Mouse (Mus musculus): Measurements from ENCODE around the gene Igf1r. TPM values are rescaled to one million over a fixed set of nuclear protein-coding genes. Genes with fewer than 3 reads are reported as not detected.

The Igf1r gene
- polyA plus RNA-seq (2015; fragmentation: Nextera tagmentation; extraction: Ambion mirVana) = 16.1 and 17.3 TPM in 2 replicates

DNA sequence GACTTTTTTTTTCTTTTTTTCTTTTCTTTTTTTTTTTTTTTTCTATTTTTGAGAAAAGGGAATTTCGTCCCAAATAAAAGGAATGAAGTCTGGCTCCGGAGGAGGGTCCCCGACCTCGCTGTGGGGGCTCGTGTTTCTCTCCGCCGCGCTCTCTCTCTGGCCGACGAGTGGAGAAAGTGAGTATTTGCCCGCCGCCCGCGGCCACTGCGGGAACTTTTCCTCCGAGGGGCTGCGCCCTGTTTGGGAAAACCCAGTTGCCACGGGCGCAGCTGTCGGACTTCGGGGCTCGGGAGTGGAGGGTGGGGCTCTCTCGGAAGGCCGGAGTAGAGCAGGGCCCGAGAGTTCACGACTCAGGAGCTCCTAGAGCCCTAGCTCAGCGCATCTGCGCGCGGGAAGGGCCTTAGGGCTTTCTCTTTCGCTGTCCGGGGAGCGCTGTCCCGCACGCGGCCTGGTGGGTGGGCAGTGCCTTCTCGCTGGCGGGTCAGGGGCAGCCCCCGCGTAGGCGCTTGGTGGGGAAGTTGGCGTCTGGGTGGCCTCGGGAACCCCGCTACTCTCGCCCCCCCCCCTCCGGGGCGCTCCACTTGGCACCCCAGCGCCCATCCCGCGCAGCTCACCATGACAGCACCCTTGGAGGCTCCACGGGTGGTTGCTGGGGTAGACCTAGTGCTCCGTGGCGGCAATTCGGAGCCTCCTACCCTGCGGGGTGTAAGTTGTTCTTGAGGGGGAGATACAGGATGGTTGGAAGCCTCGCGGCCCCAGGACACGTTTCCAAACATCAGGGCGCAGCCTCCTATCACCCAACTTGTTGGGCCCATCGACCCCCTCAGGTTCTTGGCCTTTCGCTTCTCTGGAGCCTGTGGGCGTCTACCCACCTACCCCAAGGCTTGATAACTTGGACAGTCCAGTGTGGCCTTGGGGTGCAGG is at the start of gene Igf1r:
Igf1r (plus strand) TSS at position 51 of the 924 bp plus-strand sequence.
- peak within 1 kb of the TSS; percentile 73 for H3K4me3 ChIP-seq (replicated peaks)
- H3K4me2 ChIP-seq = peak within 1 kb of the TSS; percentile 95
- H3K27ac ChIP-seq = peak within 1 kb of the TSS; percentile 99
- no peak for ATAC-seq (ENCODE audit: insufficient read depth, low FRiP score, low read depth)
- peak within 1 kb of the TSS; percentile 85 for H3K9ac ChIP-seq
- no peaks in the 10 kb centered on the region for H3K36me3 ChIP-seq
- WGBS = under 1% methylated on average over 59 of the region's 62 CpGs
- H3K9me3 ChIP-seq = no peaks in the 10 kb centered on the region
- H3K4me1 ChIP-seq = peaks cover 32% of the 10 kb centered on the region
- H3K27me3 ChIP-seq (replicated peaks) = no peaks in the 10 kb centered on the region

DNA sequence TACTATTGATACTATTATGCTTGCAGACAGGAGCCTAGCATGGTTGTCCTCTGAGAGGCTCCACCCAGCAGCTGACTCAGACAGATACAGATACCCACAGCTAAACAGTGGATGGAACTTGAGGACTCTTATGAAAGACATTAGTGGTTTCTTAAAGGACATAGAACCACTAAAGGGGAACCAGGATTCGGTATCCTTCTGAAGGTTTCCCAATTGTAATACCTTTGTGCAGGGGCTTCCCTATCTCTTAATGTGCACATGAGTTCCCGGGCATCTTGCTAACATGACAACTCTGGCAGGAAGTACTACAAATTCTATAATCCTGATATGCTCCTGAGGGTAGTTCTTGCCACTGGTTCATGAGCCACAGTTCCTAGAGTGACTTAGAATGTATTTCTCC is 46.3 kb upstream of the Igf1r start:
- Histone ChIP-seq H3K27me3 (replicated peaks) (no peaks in the 10 kb centered on the region), H3K36me3 (no peaks in the 10 kb centered on the region), H3K4me3 (replicated peaks) (no peak overlapping the region), H3K4me1 (0 out of 2 replicates have a peak, but pooled peaks cover 2% of the 10 kb centered on the region), H3K4me2 (no peak overlapping the region), H3K9ac (no peak overlapping the region), H3K9me3 (no peaks in the 10 kb centered on the region), H3K27ac (no peak overlapping the region)
- no peak for ATAC-seq (ENCODE audit: insufficient read depth, low FRiP score, low read depth)
- WGBS = 83% methylated on average over 2 of the region's 2 CpGs

DNA sequence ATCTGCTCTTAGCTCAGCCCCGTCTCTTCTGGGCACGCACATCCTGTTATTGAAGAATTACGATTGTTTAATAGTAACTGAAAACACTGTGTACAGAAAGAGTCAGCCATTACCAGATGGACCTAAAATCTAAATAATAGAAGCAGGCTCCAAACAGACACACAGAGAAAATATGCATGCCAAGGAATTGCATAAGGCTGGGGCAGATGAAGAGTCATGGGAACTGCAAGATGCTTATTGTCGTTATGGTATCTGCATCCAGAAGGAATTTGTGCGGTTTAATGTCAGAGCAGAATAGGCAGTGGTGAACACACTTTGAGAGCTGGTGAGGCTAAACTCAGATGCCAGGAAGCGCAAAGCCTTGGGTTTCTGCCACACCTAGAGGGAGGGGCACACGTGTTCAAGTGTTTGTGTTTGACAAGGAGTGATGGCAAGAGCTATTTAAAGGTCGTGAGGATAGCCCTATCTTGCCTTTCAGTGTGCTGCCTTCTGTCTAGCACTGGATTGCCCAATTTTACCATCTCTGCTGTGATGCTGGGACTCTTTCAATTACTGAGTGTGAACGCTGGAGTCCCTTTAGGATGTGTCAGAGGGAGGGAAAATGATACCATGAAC is 44.7 kb upstream of the Igf1r start:
- no peak overlapping the region for H3K27ac ChIP-seq

DNA sequence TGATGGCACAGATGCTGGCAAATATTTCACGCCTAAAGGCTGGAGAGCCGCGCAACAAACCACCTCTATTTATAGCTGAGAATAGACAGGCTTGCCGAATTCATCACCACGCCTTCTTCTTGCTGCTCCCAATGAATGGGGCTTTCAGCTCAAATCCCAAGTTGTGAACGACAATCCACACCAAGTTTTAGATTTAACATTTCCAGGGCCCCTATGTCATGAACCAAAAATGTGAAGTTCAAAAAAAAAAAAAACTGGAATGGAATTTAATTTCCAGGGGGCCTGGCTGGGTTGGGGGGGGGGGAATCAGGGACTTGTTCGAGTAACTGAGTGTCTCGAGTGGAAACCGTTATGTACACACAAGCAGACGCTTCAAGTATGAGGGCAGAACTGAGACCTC is 42.1 kb upstream of the Igf1r start:
- H3K4me3 ChIP-seq (replicated peaks) = no peak overlapping the region; the same call in 1 of the 2 replicates
- H3K4me1 ChIP-seq = 0 out of 2 replicates have a peak, but pooled peaks cover 2% of the 10 kb centered on the region
- WGBS = 14% methylated on average over 10 of the region's 10 CpGs
- H3K27me3 ChIP-seq (replicated peaks) = no peaks in the 10 kb centered on the region
- H3K9me3 ChIP-seq = no peaks in the 10 kb centered on the region
- H3K9ac ChIP-seq = no peak overlapping the region
- H3K27ac ChIP-seq = peak overlapping the region; percentile 77
- H3K36me3 ChIP-seq = no peaks in the 10 kb centered on the region
- peak overlapping the region; percentile 29 for H3K4me2 ChIP-seq
- ATAC-seq (ENCODE audit: insufficient read depth, low FRiP score, low read depth) = no peak

More for the DNA sequence above, 44.7 kb upstream of the Igf1r start:
- Histone ChIP-seq H3K4me2 (no peak overlapping the region), H3K4me3 (replicated peaks) (no peak overlapping the region), H3K9ac (no peak overlapping the region), H3K4me1 (0 out of 2 replicates have a peak, but pooled peaks cover 2% of the 10 kb centered on the region), H3K36me3 (no peaks in the 10 kb centered on the region), H3K9me3 (no peaks in the 10 kb centered on the region), H3K27me3 (replicated peaks) (no peaks in the 10 kb centered on the region)
- 46% methylated on average over 9 of the region's 9 CpGs for WGBS
- no peak for ATAC-seq (ENCODE audit: insufficient read depth, low FRiP score, low read depth)

DNA sequence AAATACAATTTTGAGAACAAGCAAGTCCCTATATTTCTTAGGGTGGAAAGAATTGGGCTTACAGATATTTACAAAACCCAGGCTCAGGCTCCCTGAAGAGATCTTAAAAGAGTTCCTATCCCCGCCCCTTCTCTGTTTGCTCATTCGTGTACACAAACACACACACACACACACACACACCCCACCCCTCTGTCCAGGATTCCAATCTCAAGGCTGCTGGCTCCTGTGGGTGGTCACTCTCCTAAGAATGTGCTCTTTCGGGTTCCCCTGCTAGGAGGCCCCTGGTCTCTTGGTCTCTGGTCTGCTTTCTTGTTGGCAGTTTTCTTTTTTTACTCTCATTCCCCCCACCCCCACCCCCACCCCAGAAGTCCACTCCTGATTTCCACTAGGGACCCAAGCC is 41.7 kb upstream of the Igf1r start:
- ATAC-seq (ENCODE audit: insufficient read depth, low FRiP score, low read depth) = peak; percentile 75; the same call in 1 of the 2 replicates
- no peaks in the 10 kb centered on the region for H3K36me3 ChIP-seq
- H3K4me2 ChIP-seq = peak overlapping the region; percentile 29
- no peaks in the 10 kb centered on the region for H3K9me3 ChIP-seq
- WGBS = 6% methylated on average over 3 of the region's 3 CpGs
- H3K9ac ChIP-seq = no peak overlapping the region
- H3K4me1 ChIP-seq = 0 out of 2 replicates have a peak, but pooled peaks cover 2% of the 10 kb centered on the region
- H3K27me3 ChIP-seq (replicated peaks) = no peaks in the 10 kb centered on the region
- H3K27ac ChIP-seq = peak overlapping the region; percentile 77
- no peak overlapping the region; the same call in 1 of the 2 replicates for H3K4me3 ChIP-seq (replicated peaks)

DNA sequence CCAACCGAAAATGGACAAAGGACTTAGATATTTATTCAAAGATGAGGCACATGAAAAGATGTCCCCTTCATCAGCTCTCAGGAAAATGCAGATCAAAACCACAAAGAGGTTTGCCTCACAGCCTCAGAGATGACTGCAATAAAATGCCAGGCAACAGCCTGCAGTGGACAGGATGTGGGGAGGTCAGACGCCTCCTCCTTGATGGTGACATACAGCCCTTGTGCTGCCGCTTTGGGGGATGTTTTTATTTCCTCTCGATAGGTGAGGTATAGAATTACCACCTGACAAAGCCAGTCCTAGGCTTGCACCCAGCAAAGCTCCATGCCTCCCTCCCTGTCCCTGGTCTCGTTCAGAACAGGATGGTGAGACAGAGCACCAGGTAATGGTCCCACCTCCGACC is 40.8 kb upstream of the Igf1r start:
- Histone ChIP-seq H3K4me3 (replicated peaks) (no peak overlapping the region), H3K27me3 (replicated peaks) (no peaks in the 10 kb centered on the region), H3K4me2 (no peak overlapping the region), H3K9ac (no peak overlapping the region), H3K36me3 (no peaks in the 10 kb centered on the region), H3K9me3 (no peaks in the 10 kb centered on the region), H3K4me1 (0 out of 2 replicates have a peak, but pooled peaks cover 2% of the 10 kb centered on the region), H3K27ac (no peak overlapping the region)
- ATAC-seq (ENCODE audit: insufficient read depth, low FRiP score, low read depth) = no peak
- WGBS = 45% methylated on average over 6 of the region's 6 CpGs

DNA sequence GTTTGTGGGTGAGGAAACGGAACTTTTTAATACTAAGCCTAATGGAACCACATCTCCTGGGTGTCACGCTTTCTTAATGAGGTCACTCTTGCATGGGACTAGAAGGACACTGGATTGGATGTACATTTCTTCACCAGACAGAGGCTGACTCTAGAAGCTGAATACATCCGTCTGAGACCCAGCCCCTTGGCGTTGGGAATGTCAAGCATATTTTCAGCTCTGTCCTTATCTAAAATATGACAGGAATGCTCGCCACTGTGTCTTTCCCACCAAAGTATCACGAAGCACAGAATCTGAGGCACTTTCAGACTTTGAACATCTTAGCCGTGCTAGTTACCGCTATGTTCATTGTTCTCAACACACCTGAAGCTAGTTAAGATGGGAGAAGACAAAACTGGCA is 35.7 kb upstream of the Igf1r start:
- Histone ChIP-seq H3K27me3 (replicated peaks) (no peaks in the 10 kb centered on the region), H3K4me3 (replicated peaks) (no peak overlapping the region), H3K4me2 (no peak overlapping the region), H3K9me3 (no peaks in the 10 kb centered on the region), H3K9ac (no peak overlapping the region), H3K4me1 (no peaks in the 10 kb centered on the region), H3K36me3 (no peaks in the 10 kb centered on the region), H3K27ac (no peak overlapping the region)
- 63% methylated on average over 8 of the region's 8 CpGs for WGBS
- ATAC-seq (ENCODE audit: insufficient read depth, low FRiP score, low read depth) = no peak

DNA sequence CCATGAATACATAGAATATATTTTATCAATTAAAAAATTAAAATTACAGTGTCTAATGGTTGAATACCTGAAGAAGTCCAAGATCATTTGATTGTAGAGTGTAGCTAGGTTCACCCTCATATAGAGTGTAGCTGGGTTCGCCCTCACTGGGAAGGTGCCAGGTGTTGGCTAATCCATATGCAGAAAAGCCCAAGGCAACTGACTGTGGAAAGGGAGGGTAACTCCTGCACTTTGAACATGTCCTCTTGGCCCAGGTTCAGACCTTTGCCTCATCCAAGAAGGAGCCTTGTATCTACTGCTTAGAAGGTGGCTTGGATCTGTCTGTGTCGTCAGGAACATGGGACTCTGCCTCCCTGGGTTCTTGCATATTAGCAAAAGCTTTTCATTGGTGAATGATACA is 34.9 kb upstream of the Igf1r start:
- ATAC-seq (ENCODE audit: insufficient read depth, low FRiP score, low read depth) = no peak
- H3K27me3 ChIP-seq (replicated peaks) = no peaks in the 10 kb centered on the region
- H3K4me1 ChIP-seq = no peaks in the 10 kb centered on the region
- H3K36me3 ChIP-seq = no peaks in the 10 kb centered on the region
- 91% methylated on average over 2 of the region's 2 CpGs for WGBS
- H3K27ac ChIP-seq = no peak overlapping the region
- no peaks in the 10 kb centered on the region for H3K9me3 ChIP-seq
- no peak overlapping the region for H3K4me2 ChIP-seq
- no peak overlapping the region for H3K9ac ChIP-seq
- no peak overlapping the region for H3K4me3 ChIP-seq (replicated peaks)

DNA sequence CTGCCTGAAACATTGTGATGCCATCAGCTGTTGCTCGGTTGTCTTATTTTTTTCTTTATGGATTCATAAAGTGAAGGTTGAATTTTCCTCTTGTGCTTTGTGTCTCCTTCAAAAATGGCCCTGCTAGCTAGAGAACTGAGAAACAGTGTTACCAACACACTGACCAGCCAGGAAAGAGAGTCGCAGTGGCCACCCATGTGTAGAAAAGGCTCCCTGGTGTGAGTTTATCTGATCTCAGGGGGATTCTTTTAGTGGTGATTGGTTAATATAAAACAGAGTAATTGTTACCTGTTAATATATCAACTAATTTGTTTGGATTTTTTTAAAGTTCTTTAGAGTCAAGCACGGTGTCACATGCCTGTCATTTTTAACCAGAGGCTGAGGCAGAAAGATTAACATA is 33.2 kb upstream of the Igf1r start:
- Histone ChIP-seq H3K4me2 (no peak overlapping the region), H3K9ac (no peak overlapping the region), H3K4me1 (0 out of 2 replicates have a peak, but pooled peaks cover 3% of the 10 kb centered on the region), H3K9me3 (no peaks in the 10 kb centered on the region), H3K4me3 (replicated peaks) (no peak overlapping the region), H3K27ac (no peak overlapping the region), H3K36me3 (no peaks in the 10 kb centered on the region), H3K27me3 (replicated peaks) (no peaks in the 10 kb centered on the region)
- WGBS = 63% methylated on average over 3 of the region's 3 CpGs
- ATAC-seq (ENCODE audit: insufficient read depth, low FRiP score, low read depth) = no peak

DNA sequence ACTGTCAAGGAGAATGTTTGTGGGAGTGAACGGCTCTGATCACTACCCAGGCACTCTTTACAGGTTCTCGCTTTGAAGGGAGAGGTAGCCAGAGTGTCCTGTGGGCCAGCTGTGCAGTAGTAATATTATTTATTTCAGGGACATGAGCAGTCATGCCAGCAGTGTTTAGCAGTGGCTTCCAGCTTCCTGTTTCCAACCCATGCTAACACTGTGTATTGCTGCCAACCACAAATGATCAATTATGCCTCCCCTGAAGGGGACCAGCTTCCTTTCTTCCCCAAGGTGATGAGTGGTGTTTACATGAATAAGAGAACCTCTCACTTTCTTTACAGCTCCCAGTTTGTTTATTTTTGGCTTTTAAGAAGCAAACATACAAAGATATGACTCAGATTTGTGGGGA is 28.4 kb upstream of the Igf1r start:
- H3K4me2 ChIP-seq = no peak overlapping the region
- 23% methylated on average over 2 of the region's 2 CpGs for WGBS
- no peaks in the 10 kb centered on the region for H3K27me3 ChIP-seq (replicated peaks)
- H3K4me1 ChIP-seq = 0 out of 2 replicates have a peak, but pooled peaks cover 3% of the 10 kb centered on the region
- no peak overlapping the region for H3K9ac ChIP-seq
- no peak for ATAC-seq (ENCODE audit: insufficient read depth, low FRiP score, low read depth)
- no peak overlapping the region for H3K27ac ChIP-seq
- no peaks in the 10 kb centered on the region for H3K36me3 ChIP-seq
- H3K4me3 ChIP-seq (replicated peaks) = no peak overlapping the region
- H3K9me3 ChIP-seq = no peaks in the 10 kb centered on the region

DNA sequence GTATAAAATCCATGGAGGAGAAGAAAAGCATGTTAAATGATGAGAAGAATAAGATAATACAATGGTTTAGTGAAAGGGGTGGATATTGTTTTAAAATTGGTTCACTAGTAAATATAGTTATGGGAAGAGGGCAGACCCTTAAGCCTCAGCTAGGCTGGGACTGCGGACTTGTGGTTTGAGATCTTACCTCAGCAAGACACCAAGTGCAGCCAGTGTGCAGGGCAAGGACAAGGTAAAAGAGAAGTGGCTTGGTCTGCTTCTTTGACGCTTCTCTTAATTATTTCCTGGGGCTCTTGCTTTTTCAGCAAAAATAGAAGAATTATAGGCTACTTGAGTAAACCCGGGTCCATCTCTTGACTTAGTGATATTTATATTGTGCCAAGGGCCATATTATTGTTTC is 22.5 kb upstream of the Igf1r start:
- no peak overlapping the region for H3K9ac ChIP-seq
- no peak overlapping the region for H3K4me3 ChIP-seq (replicated peaks)
- H3K4me2 ChIP-seq = no peak overlapping the region
- WGBS = 85% methylated on average over 3 of the region's 3 CpGs
- no peaks in the 10 kb centered on the region for H3K36me3 ChIP-seq
- no peak overlapping the region for H3K27ac ChIP-seq
- no peak for ATAC-seq (ENCODE audit: insufficient read depth, low FRiP score, low read depth)
- no peaks in the 10 kb centered on the region for H3K9me3 ChIP-seq
- H3K27me3 ChIP-seq (replicated peaks) = no peaks in the 10 kb centered on the region
- no peaks in the 10 kb centered on the region for H3K4me1 ChIP-seq

DNA sequence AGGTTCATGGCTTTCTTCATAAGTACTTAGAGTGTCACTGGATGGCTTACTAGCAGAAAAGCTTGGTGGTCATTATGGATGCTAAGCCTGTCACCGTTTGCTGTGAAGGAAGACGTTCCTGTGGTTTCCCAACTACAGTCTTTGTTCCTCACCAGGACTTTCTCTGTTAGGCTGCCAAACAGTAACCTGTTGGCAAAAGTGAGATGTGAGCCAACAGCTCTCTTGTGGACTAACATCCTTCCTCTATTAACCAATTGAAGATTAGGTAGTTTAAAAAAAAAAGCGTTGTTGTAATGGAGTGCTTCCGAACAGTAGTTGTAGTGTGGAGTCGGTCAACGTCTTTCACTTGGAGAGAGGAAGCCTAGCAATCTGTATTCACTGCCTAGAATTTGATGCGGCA is 15.8 kb upstream of the Igf1r start:
- 81% methylated on average over 7 of the region's 7 CpGs for WGBS
- H3K9ac ChIP-seq = no peak overlapping the region
- ATAC-seq (ENCODE audit: insufficient read depth, low FRiP score, low read depth) = no peak
- no peak overlapping the region for H3K27ac ChIP-seq
- H3K4me3 ChIP-seq (replicated peaks) = no peak overlapping the region
- no peak overlapping the region for H3K4me2 ChIP-seq
- 0 out of 2 replicates have a peak, but pooled peaks cover 3% of the 10 kb centered on the region for H3K4me1 ChIP-seq
- no peaks in the 10 kb centered on the region for H3K36me3 ChIP-seq
- no peaks in the 10 kb centered on the region for H3K9me3 ChIP-seq
- no peaks in the 10 kb centered on the region for H3K27me3 ChIP-seq (replicated peaks)

Data from stomach, embryonic 15.5 days (tissue).